Mouse (Mus musculus) heart, postnatal 0 days (tissue): ENCODE data around the gene Tmem151a.

Experiments
- CTCF ChIP-seq: IDR thresholded peaks from 2 replicates; pipeline ENCODE4 v1.5.1; 2016; ENCODE audit warnings: antibody characterized with exemption, control low read depth, low read depth
- EP300 ChIP-seq: IDR thresholded peaks from 2 replicates; pipeline ENCODE4 v1.6.1; 2016; ENCODE audit warnings: antibody characterized with exemption, low read depth

- TF ChIP-seq CTCF: no peak
- TF ChIP-seq EP300: no peak
Observed at GRCm38 (mm10) chr19:5108702-5109101, 23.4 kb upstream of the Tmem151a start.
